Mouse (Mus musculus) MEL (cell line): ENCODE results near the gene N4bp1.

Experiments
- BHLHE40 ChIP-seq: IDR thresholded peaks from 2 replicates; pipeline ENCODE4 v1.6.1; 2012; ENCODE audit warnings: low read depth, mild to moderate bottlenecking, inconsistent platforms, low read length, improper control_type of control experiment, borderline replicate concordance
- CTCF ChIP-seq, 3 experiments: IDR thresholded peaks in 2 of 3; conservative IDR thresholded peaks in 1 of 3; 2 replicates each; pipeline ENCODE4 v1.5.1; 2011 to 2012; ENCODE audit warnings: low read length in 3 of 3, low read depth in 2 of 3, mild to moderate bottlenecking in 2 of 3, improper control_type of control experiment in 1 of 3, inconsistent platforms in 1 of 3, mixed read lengths in 1 of 3, moderate library complexity in 1 of 3; ENCODE audit not compliant: control insufficient read depth in 1 of 3, insufficient read depth in 1 of 3, poor library complexity in 1 of 3, severe bottlenecking in 1 of 3
- ELF1 ChIP-seq: IDR thresholded peaks from 2 replicates; pipeline ENCODE4 v1.6.1; 2014; ENCODE audit warnings: low read depth, mild to moderate bottlenecking, inconsistent platforms, low read length, improper control_type of control experiment, moderate library complexity
- EP300 ChIP-seq, 2 experiments: IDR thresholded peaks; 2 replicates each; pipeline ENCODE4 v1.6.1; 2011; ENCODE audit warnings: improper control_type of control experiment in 2 of 2, low read length in 2 of 2, low read depth in 1 of 2, mild to moderate bottlenecking in 1 of 2
- MXI1 ChIP-seq: IDR thresholded peaks from 2 replicates; pipeline ENCODE4 v1.6.1; 2011; ENCODE audit warnings: mild to moderate bottlenecking, low read depth, low read length, improper control_type of control experiment
- POLR2A ChIP-seq, 2 experiments: IDR thresholded peaks; 2 replicates each; pipeline ENCODE4 v1.6.1; 2011 to 2012; ENCODE audit warnings: low read length in 2 of 2, mild to moderate bottlenecking in 2 of 2, control low read depth in 1 of 2, improper control_type of control experiment in 1 of 2, low read depth in 1 of 2, moderate library complexity in 1 of 2; ENCODE audit not compliant: control insufficient read depth in 1 of 2, insufficient read depth in 1 of 2, poor library complexity in 1 of 2
- TAL1 ChIP-seq: IDR thresholded peaks from 2 replicates; pipeline ENCODE4 v1.6.1; 2012; ENCODE audit warnings: mild to moderate bottlenecking, inconsistent platforms, low read length, moderate library complexity, mixed read lengths
- TCF12 ChIP-seq: IDR thresholded peaks from 2 replicates; pipeline ENCODE4 v1.6.1; 2014; ENCODE audit warnings: low read depth, mild to moderate bottlenecking, inconsistent platforms, low read length, improper control_type of control experiment, moderate library complexity
- USF2 ChIP-seq, 2 experiments: IDR thresholded peaks; 2 replicates each; pipeline ENCODE4 v1.6.1; 2011 to 2012; ENCODE audit warnings: improper control_type of control experiment in 2 of 2, low read length in 2 of 2, borderline replicate concordance in 1 of 2, inconsistent platforms in 1 of 2, low read depth in 1 of 2, mild to moderate bottlenecking in 1 of 2; ENCODE audit not compliant: insufficient read depth in 1 of 2
- ZMIZ1 ChIP-seq: IDR thresholded peaks from 2 replicates; pipeline ENCODE4 v1.6.1; 2012; ENCODE audit warnings: low read depth, mild to moderate bottlenecking, inconsistent platforms, low read length, improper control_type of control experiment, moderate library complexity

DNA sequence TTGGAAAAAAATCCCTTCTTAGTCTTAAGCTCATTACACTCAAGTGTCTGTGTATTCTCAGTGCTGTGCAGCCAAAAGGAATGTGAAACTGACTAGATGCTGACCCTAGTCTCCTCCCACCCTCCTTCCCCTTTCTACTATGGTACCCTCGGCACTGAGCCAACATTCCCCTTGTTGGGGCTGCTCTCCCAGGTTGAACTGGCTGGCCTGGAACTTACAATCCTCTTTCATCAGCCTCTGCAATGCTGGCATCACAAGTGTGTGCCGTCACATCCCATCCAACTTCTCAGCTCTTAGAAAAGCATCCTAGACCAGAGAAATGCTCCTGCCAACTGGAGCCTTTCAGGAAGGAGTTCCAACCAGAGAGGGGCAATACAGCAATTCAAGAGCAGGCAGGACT is 11.9 kb downstream of the N4bp1 start:
- no peak for TF ChIP-seq BHLHE40
- no peak for TF ChIP-seq CTCF (IDR thresholded peaks at IDR 0.05 in 2 of 3, conservative IDR thresholded peaks at IDR 0.05 in 1 of 3; ENCODE audit: control insufficient read depth in 1 of 3, insufficient read depth in 1 of 3, low read depth in 2 of 3, low read length in 3 of 3, poor library complexity in 1 of 3, severe bottlenecking in 1 of 3)
- no peak for TF ChIP-seq MXI1
- no peak for TF ChIP-seq TAL1
- no peak for TF ChIP-seq ELF1
- no peak for TF ChIP-seq USF2 (IDR thresholded peaks at IDR 0.05; ENCODE audit: borderline replicate concordance in 1 of 2, insufficient read depth in 1 of 2, low read depth in 1 of 2, low read length in 2 of 2)
- no peak for TF ChIP-seq POLR2A (IDR thresholded peaks at IDR 0.05; ENCODE audit: control insufficient read depth in 1 of 2, insufficient read depth in 1 of 2, low read depth in 1 of 2, low read length in 2 of 2, poor library complexity in 1 of 2)
- no peak for TF ChIP-seq EP300 (IDR thresholded peaks at IDR 0.05; ENCODE audit: low read depth in 1 of 2, low read length in 2 of 2)
- TF ChIP-seq ZMIZ1: no peak
- TF ChIP-seq TCF12: no peak
